Mouse (Mus musculus) forebrain, embryonic 14.5 days (tissue): ENCODE data around the gene Phgr1. TPM values are rescaled to one million over a fixed set of nuclear protein-coding genes. Genes with fewer than 3 reads are reported as not detected.

ENCODE experiments used
- ATAC-seq: fragments of 200-750 bp; cut with Nextera tagmentation; 2 replicates; pipeline ENCODE4 v1.8.0; 2017; ENCODE audit warnings: mild to moderate bottlenecking, moderate library complexity
- DNase-seq: peaks from one replicate; pipeline ENCODE4 v3.0.0-alpha.2; 2015; ENCODE audit warnings: low spot score
- H3K27ac ChIP-seq: fragments of 300-500 bp; sonication (generic); 2 replicates; pipeline ENCODE4 v1.5.1; 2014; ENCODE audit warnings: low read depth, mild to moderate bottlenecking, control low read depth, low read length, moderate library complexity
- H3K27me3 ChIP-seq: fragments of 300-500 bp; sonication (generic); replicated peaks from 2 replicates; pipeline ENCODE4 v1.6.1; 2014; ENCODE audit warnings: low read length, control low read depth, mixed read lengths; ENCODE audit not compliant: control insufficient read depth, insufficient read depth
- H3K36me3 ChIP-seq: fragments of 300-500 bp; sonication (generic); 2 replicates; pipeline ENCODE4 v1.6.1; 2014; ENCODE audit warnings: low read length, control low read depth; ENCODE audit not compliant: control insufficient read depth, insufficient read depth
- H3K4me1 ChIP-seq: fragments of 300-500 bp; sonication (generic); 2 replicates; pipeline ENCODE4 v1.6.1; 2014; ENCODE audit warnings: antibody characterized with exemption, low read length, control low read depth; ENCODE audit not compliant: control insufficient read depth, insufficient read depth
- H3K4me2 ChIP-seq: fragments of 300-500 bp; sonication (generic); 2 replicates; pipeline ENCODE4 v1.6.1; 2014; ENCODE audit warnings: mild to moderate bottlenecking, control low read depth, low read length
- H3K4me3 ChIP-seq: fragments of 300-500 bp; sonication (generic); 2 replicates; pipeline ENCODE4 v1.5.1; 2014; ENCODE audit warnings: low read depth, low read length, control low read depth
- H3K9ac ChIP-seq: fragments of 300-500 bp; sonication (generic); 2 replicates; pipeline ENCODE4 v1.6.1; 2014; ENCODE audit warnings: mild to moderate bottlenecking, low read length, control low read depth, moderate library complexity
- H3K9me3 ChIP-seq: fragments of 300-500 bp; sonication (generic); replicated peaks from 2 replicates; pipeline ENCODE4 v1.6.1; 2016; ENCODE audit warnings: low read length, control low read depth, mixed read lengths; ENCODE audit not compliant: control insufficient read depth
- WGBS: fragments of 180-500 bp; shearing (Covaris S2); extraction: QIAGEN DNeasy Blood & Tissue Kit; methylation state at CpG from one replicate; pipeline ENCODE4 v1.1.7; 2014; 5-methylcytosine and 5-hydroxymethylcytosine counted together
- polyA plus RNA-seq: library from polyadenylated mRNA; unstranded; fragments of >200 nt; fragmentation: Nextera tagmentation; extraction: Ambion mirVana; gene quantifications from 2 replicates; pipeline ENCODE4 v1.2.1, GENCODE M21; 2014

The Phgr1 gene
- polyA plus RNA-seq, 1 experiment from 2014 or later, result not detected

GRCm38 (mm10) chr2:118756103-118756502 lies 16.5 kb upstream of the Phgr1 start:
- Histone ChIP-seq H3K9ac (no peak overlapping the region), H3K4me1 (peaks cover 9% of the 10 kb centered on the region; the same call in 1 of the 2 replicates), H3K4me2 (no peak overlapping the region), H3K27me3 (no peaks in the 10 kb centered on the region), H3K9me3 (no peaks in the 10 kb centered on the region), H3K36me3 (peaks cover 3% of the 10 kb centered on the region; the same call in 1 of the 2 replicates), H3K4me3 (no peak overlapping the region), H3K27ac (no peak overlapping the region)
- DNase-seq (no peak), ATAC-seq (no peak)
- WGBS, result 85% methylated on average over 4 of the region's 4 CpGs

- no peak overlapping the region for H3K4me2 ChIP-seq
- H3K27me3 ChIP-seq, result no peaks in the 10 kb centered on the region
- 7% methylated on average over 8 of the region's 8 CpGs for WGBS
- no peak overlapping the region for H3K4me3 ChIP-seq
- DNase-seq (peak; percentile 77), ATAC-seq (no peak)
- H3K9me3 ChIP-seq, result no peaks in the 10 kb centered on the region
- no peak overlapping the region; the same call in 1 of the 2 replicates for H3K9ac ChIP-seq
- no peaks in the 10 kb centered on the region for H3K36me3 ChIP-seq
- no peak overlapping the region for H3K27ac ChIP-seq
- peaks cover 29% of the 10 kb centered on the region for H3K4me1 ChIP-seq
Measured at GRCm38 (mm10) chr2:118759828-118760227, 12.7 kb upstream of the Phgr1 start.

DNA sequence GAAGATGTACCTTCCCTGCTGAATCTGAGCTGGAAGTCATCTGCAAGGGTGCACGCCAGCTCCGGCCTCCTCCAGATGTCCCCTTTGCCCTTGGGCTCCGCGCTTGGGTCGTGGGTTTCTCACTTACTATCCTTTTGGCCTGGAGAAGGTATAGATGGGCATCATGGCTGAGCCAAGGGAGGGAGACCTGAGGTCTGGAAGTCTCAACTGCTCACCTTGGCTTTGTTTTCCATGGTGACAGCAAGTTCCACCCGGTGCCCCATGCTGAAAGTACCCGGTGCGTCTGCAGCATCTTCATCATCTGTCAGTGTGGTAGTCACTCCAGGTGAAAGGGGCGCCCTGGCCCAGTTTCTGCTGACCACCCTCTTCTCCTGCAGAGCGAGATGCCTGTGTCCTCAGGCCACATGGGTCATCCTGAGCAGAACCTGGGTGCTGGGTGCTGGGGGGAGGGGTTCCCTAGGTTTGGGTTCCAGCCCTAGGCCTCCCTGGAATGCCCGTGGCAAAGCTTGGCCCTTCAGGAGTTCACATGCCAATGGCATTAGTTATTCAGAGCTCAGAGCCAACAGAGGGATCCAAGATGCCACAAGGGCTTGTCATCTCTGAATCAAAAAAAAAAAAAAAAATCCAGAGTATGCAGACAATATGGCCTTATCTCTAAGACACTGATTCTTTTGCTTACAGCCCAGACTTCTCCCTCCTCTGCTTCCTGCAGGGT lies 12.1 kb upstream of the Phgr1 start:
- H3K27me3 ChIP-seq, result no peaks in the 10 kb centered on the region
- no peak overlapping the region for H3K27ac ChIP-seq
- no peak overlapping the region for H3K4me3 ChIP-seq
- no peak for ATAC-seq
- 0 out of 2 replicates have a peak overlapping the region, but pooled peaks have one; percentile 61 for H3K9ac ChIP-seq
- H3K9me3 ChIP-seq, result no peaks in the 10 kb centered on the region
- no peak for DNase-seq
- no peaks in the 10 kb centered on the region for H3K36me3 ChIP-seq
- H3K4me1 ChIP-seq, result peaks cover 29% of the 10 kb centered on the region
- H3K4me2 ChIP-seq, result no peak overlapping the region
- 83% methylated on average over 11 of the region's 11 CpGs for WGBS

DNA sequence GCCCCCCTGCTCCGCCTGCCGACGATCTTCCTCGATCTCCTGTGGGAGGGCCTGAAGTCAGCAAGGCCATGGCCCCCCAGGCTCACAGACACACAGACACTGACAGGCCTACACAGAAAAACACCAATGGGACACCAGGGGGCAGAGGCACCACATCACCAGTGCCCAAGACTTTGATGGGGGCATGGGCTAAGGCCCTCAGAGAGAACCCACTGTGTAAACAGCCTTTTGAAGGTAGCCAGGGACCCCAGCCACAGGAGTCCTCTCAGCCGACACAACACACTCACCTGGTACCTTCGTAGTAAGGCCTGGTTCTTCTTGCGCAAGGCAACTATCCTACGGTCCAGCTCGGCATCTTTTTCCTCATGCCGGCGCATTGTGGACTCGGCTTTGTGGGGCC lies 11.2 kb upstream of the Phgr1 start:
- H3K4me3 ChIP-seq, result no peak overlapping the region
- ATAC-seq, result no peak
- no peaks in the 10 kb centered on the region for H3K27me3 ChIP-seq
- H3K4me2 ChIP-seq, result peak overlapping the region; percentile 50
- WGBS, result 80% methylated on average over 12 of the region's 12 CpGs
- peaks cover 29% of the 10 kb centered on the region for H3K4me1 ChIP-seq
- no peaks in the 10 kb centered on the region for H3K9me3 ChIP-seq
- peak overlapping the region; percentile 99 for H3K27ac ChIP-seq
- no peaks in the 10 kb centered on the region for H3K36me3 ChIP-seq
- H3K9ac ChIP-seq, result peak overlapping the region; percentile 61; the same call in 1 of the 2 replicates
- DNase-seq, result no peak

DNA sequence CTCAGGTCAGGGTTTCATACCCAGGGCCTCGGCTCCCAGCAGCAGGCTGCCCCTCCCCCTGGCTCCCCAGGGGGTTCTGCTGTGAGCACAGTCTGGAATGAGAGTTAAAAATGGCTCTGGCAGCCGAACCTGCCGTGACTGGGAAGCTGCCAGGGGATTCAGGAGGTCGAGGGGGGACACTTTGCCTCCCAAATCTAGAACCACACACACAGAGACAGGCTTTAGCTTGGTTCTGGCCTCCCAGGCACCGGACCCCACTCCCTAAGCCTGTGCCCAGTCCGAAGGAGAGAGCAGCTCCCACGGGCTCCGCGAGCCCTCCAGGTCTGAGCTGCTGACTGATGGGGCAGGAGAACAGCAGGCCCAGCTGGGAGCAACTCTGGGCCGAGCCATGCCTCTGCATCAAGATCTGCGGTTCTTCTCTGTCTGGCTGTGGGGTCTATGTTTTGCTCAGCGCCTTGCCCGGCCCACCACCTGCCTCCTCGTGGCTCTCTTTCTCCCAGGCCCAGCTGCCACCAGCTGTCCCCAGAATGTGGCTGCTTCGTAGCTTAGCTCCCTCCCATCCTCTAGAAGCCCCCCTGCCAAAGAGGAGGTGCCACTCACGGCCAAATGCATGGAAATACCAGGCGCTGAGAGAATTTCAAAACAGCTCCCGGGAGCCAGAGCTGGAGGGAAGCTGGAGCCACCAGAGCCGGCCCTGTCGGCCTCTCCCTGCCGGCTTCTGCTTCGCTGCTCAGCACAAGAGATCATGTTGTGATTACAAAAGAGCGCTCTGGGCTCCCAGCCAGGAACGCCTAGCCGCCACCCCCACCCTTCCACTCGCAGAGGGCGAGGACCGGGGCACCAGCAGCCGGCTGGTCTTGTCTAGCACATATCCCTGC lies 10.4 kb upstream of the Phgr1 start, which contains the start of gene Ccdc9b:
TSS of gene Ccdc9b (minus strand) at position 756 of the 878 bp plus-strand sequence.
- peak within 1 kb of the TSS; percentile 99 for H3K27ac ChIP-seq
- H3K27me3 ChIP-seq, result no peaks in the 10 kb centered on the region
- ATAC-seq (peak; percentile 89), DNase-seq (peak; percentile 93)
- no peaks in the 10 kb centered on the region for H3K9me3 ChIP-seq
- H3K4me3 ChIP-seq, result peak within 1 kb of the TSS; percentile 18; the same call in 1 of the 2 replicates
- peak within 1 kb of the TSS; percentile 61 for H3K9ac ChIP-seq
- peak within 1 kb of the TSS; percentile 50 for H3K4me2 ChIP-seq
- 3% methylated on average over 29 of the region's 29 CpGs for WGBS
- H3K4me1 ChIP-seq, result peaks cover 29% of the 10 kb centered on the region
- no peaks in the 10 kb centered on the region for H3K36me3 ChIP-seq

DNA sequence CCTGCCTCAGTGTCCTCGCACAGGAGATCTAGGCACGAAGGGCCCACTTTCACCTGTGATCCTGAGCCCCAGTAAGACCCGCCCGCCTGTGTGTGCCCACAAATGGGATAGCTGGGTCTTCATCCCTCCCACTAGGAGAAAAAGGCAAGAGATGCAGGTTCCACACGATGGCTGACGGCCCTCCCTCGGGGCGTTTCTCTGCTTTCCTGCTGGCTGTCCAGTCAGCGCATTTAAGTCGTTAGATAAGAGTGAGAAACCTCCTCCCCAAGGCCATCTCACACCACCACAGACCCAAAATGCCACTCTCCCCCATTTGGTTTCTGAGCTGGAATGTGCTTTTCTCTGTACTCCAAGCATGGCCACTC lies 9.8 kb upstream of the Phgr1 start:
- DNase-seq (no peak), ATAC-seq (no peak)
- WGBS, result 7% methylated on average over 10 of the region's 10 CpGs
- no peaks in the 10 kb centered on the region for H3K36me3 ChIP-seq
- H3K27ac ChIP-seq, result peak overlapping the region; percentile 99
- H3K27me3 ChIP-seq, result no peaks in the 10 kb centered on the region
- peak overlapping the region; percentile 50 for H3K4me2 ChIP-seq
- H3K9me3 ChIP-seq, result no peaks in the 10 kb centered on the region
- peaks cover 29% of the 10 kb centered on the region for H3K4me1 ChIP-seq
- peak overlapping the region; percentile 61; the same call in 1 of the 2 replicates for H3K9ac ChIP-seq
- H3K4me3 ChIP-seq, result no peak overlapping the region

GRCm38 (mm10) chr2:118763469-118763868 lies 9.1 kb upstream of the Phgr1 start:
- ATAC-seq (no peak), DNase-seq (no peak)
- H3K27me3 ChIP-seq, result no peaks in the 10 kb centered on the region
- WGBS, result 69% methylated on average over 7 of the region's 7 CpGs
- no peak overlapping the region for H3K4me2 ChIP-seq
- no peak overlapping the region for H3K4me3 ChIP-seq
- no peaks in the 10 kb centered on the region for H3K9me3 ChIP-seq
- peaks cover 29% of the 10 kb centered on the region for H3K4me1 ChIP-seq
- H3K36me3 ChIP-seq, result no peaks in the 10 kb centered on the region
- no peak overlapping the region for H3K27ac ChIP-seq
- 0 out of 2 replicates have a peak overlapping the region, but pooled peaks have one; percentile 14 for H3K9ac ChIP-seq

DNA sequence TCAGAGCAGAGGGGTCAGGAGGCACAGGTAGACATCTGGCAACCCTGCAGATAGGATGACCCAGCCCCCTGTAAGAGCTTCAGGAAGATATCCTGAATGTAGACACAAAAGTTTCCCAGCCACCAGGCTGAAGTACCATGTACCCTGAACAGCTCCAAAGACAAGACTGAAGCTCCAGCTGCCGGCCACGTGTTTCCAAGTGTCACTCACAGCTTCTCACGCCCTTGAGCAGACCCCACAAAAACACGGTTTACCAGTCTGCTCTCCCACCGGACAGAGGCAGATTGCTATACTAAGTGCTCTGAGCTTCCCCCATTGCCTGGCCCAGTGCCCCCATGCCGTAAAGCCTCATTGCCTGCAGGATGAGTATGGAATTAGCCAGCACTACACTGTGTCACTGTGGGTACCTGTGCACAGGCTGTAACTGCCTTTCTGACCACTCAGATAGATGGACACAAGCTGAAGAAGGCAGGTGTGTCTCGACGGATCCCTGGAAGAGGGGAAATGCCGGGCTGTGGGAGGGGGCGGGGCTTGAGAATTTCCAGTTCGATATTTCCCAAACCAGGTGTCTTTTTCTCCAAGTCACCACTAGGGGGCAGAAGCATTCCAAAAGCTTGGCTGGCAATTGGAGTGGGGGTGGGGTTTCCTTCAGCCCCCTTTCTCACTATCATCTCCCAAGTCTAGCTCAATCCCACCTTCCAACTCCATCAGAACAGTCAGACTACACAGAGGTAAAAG lies 8.3 kb upstream of the Phgr1 start:
- Histone ChIP-seq H3K4me1 (peaks cover 29% of the 10 kb centered on the region), H3K27ac (no peak overlapping the region), H3K9me3 (no peaks in the 10 kb centered on the region), H3K36me3 (no peaks in the 10 kb centered on the region), H3K27me3 (no peaks in the 10 kb centered on the region), H3K4me2 (no peak overlapping the region), H3K9ac (no peak overlapping the region), H3K4me3 (no peak overlapping the region)
- 20% methylated on average over 11 of the region's 11 CpGs for WGBS
- peak; percentile 70 for DNase-seq
- no peak for ATAC-seq
